Mouse (Mus musculus): Measurements from ENCODE around the gene Kcnma1.
A peak's percentile ranks its signal among the peaks of the same experiment; 100 is the strongest.

The Kcnma1 gene

GRCm38 (mm10) chr14:23602054-23602453, 412.2 kb downstream of the Kcnma1 start:
- no peak for DNase-seq (ENCODE audit: low spot score in 2 of 2)

GRCm38 (mm10) chr14:23594629-23595028, 419.7 kb downstream of the Kcnma1 start:
- DNase-seq (ENCODE audit: low spot score in 2 of 2), result no peak

- no peak for DNase-seq (ENCODE audit: low spot score in 2 of 2)
Observed at GRCm38 (mm10) chr14:23592826-23593447, 421.4 kb downstream of the Kcnma1 start.

GRCm38 (mm10) chr14:23589744-23590481, 424.4 kb downstream of the Kcnma1 start:
- DNase-seq (ENCODE audit: low spot score in 2 of 2), result no peak

- no peak for DNase-seq (ENCODE audit: low spot score in 2 of 2)
Observed at GRCm38 (mm10) chr14:23587451-23587850, 426.8 kb downstream of the Kcnma1 start.

GRCm38 (mm10) chr14:23583235-23583634, 431.1 kb downstream of the Kcnma1 start:
- DNase-seq (ENCODE audit: low spot score in 2 of 2), result peak; percentile 3 to 46

GRCm38 (mm10) chr14:23581282-23581681, 433.0 kb downstream of the Kcnma1 start:
- no peak for DNase-seq (ENCODE audit: low spot score in 2 of 2)

- no peak for DNase-seq (ENCODE audit: low spot score in 2 of 2)
Observed at GRCm38 (mm10) chr14:23575951-23576350, 438.3 kb downstream of the Kcnma1 start.

GRCm38 (mm10) chr14:23574136-23574535, 440.2 kb downstream of the Kcnma1 start:
- no peak for DNase-seq (ENCODE audit: low spot score in 2 of 2)

GRCm38 (mm10) chr14:23573385-23573784, 440.9 kb downstream of the Kcnma1 start:
- DNase-seq (ENCODE audit: low spot score in 2 of 2), result no peak

GRCm38 (mm10) chr14:23572778-23573177, 441.5 kb downstream of the Kcnma1 start:
- DNase-seq (ENCODE audit: low spot score in 2 of 2), result no peak

GRCm38 (mm10) chr14:23570251-23570650, 444.0 kb downstream of the Kcnma1 start:
- DNase-seq (ENCODE audit: low spot score in 2 of 2), result no peak

- DNase-seq (ENCODE audit: low spot score in 2 of 2), result no peak
Observed at GRCm38 (mm10) chr14:23565931-23566330, 448.4 kb downstream of the Kcnma1 start.

GRCm38 (mm10) chr14:23564474-23564873, 449.8 kb downstream of the Kcnma1 start:
- no peak for DNase-seq (ENCODE audit: low spot score in 2 of 2)

GRCm38 (mm10) chr14:23563180-23563579, 451.1 kb downstream of the Kcnma1 start:
- DNase-seq (ENCODE audit: low spot score in 2 of 2), result no peak

GRCm38 (mm10) chr14:23555647-23556046, 458.6 kb downstream of the Kcnma1 start:
- no peak for DNase-seq (ENCODE audit: low spot score in 2 of 2)

- no peak for DNase-seq (ENCODE audit: low spot score in 2 of 2)
Observed at GRCm38 (mm10) chr14:23552252-23552974, 461.9 kb downstream of the Kcnma1 start.

GRCm38 (mm10) chr14:23550467-23550866, 463.8 kb downstream of the Kcnma1 start:
- no peak for DNase-seq (ENCODE audit: low spot score in 2 of 2)

- DNase-seq (ENCODE audit: low spot score in 2 of 2), result no peak
Observed at GRCm38 (mm10) chr14:23542131-23542530, 472.2 kb downstream of the Kcnma1 start.

GRCm38 (mm10) chr14:23539621-23540020, 474.7 kb downstream of the Kcnma1 start:
- DNase-seq (ENCODE audit: low spot score in 2 of 2), result no peak

GRCm38 (mm10) chr14:23533346-23533745, 480.9 kb downstream of the Kcnma1 start:
- no peak for DNase-seq (ENCODE audit: low spot score in 2 of 2)

- no peak for DNase-seq (ENCODE audit: low spot score in 2 of 2)
Observed at GRCm38 (mm10) chr14:23531735-23532525, 482.4 kb downstream of the Kcnma1 start.
